Mouse (Mus musculus) retina, adult 2 months (tissue): ENCODE results near the gene Unc119b.
"Not testable (repeated sequence)": the region's sequence is repeated elsewhere in the genome, so short reads cannot be mapped to it uniquely, and the experiment has no call there.

Experiments used
- DNase-seq: peaks from one replicate; pipeline ENCODE4 v3.0.0-alpha.2; 2012; ENCODE audit warnings: low read depth, low spot score

Unc119b gene

GRCm38 (mm10) chr5:115139124-115139523, 4.3 kb upstream of the Unc119b start:
- DNase-seq: no peak

- DNase-seq: no peak
These were observed 1.3 kb downstream of the Unc119b start for GRCm38 (mm10) chr5:115133358-115134066.

GRCm38 (mm10) chr5:115132465-115132864, 2.3 kb downstream of the Unc119b start:
- DNase-seq: no peak

GRCm38 (mm10) chr5:115129328-115129727, 5.4 kb downstream of the Unc119b start:
- DNase-seq: no peak

GRCm38 (mm10) chr5:115127421-115128179, 7.2 kb downstream of the Unc119b start:
- DNase-seq: no peak

- DNase-seq: no peak
These were observed 8.0 kb downstream of the Unc119b start for GRCm38 (mm10) chr5:115126578-115127312.

GRCm38 (mm10) chr5:115125211-115125871, 9.4 kb downstream of the Unc119b start:
- no peak for DNase-seq

GRCm38 (mm10) chr5:115124690-115125089, 10.1 kb downstream of the Unc119b start:
- no peak for DNase-seq

- no peak for DNase-seq
These were observed 13.8 kb downstream of the Unc119b start for GRCm38 (mm10) chr5:115120978-115121377.

GRCm38 (mm10) chr5:115118961-115119570, 15.7 kb downstream of the Unc119b start, which contains the start of gene Acads:
TSS of gene Acads (minus strand) at chr5:115119346.
- DNase-seq: peak; percentile 32

- DNase-seq: no peak
These were observed 17.3 kb downstream of the Unc119b start for GRCm38 (mm10) chr5:115117467-115117866.

- no peak for DNase-seq
These were observed 18.3 kb downstream of the Unc119b start for GRCm38 (mm10) chr5:115116426-115116825.

GRCm38 (mm10) chr5:115114501-115114900, 20.3 kb downstream of the Unc119b start:
- no peak for DNase-seq

GRCm38 (mm10) chr5:115113244-115113643, 21.5 kb downstream of the Unc119b start:
- no peak for DNase-seq

GRCm38 (mm10) chr5:115111156-115111555, 23.6 kb downstream of the Unc119b start:
- no peak for DNase-seq

- not testable (repeated sequence) for DNase-seq
These were observed 31.5 kb downstream of the Unc119b start for GRCm38 (mm10) chr5:115103253-115103652.

- no peak for DNase-seq
These were observed 32.5 kb downstream of the Unc119b start for GRCm38 (mm10) chr5:115102231-115102630.

GRCm38 (mm10) chr5:115100473-115100872, 34.3 kb downstream of the Unc119b start:
- DNase-seq: no peak

GRCm38 (mm10) chr5:115099991-115100390, 34.8 kb downstream of the Unc119b start:
- DNase-seq: no peak

- no peak for DNase-seq
These were observed 35.2 kb downstream of the Unc119b start for GRCm38 (mm10) chr5:115099530-115099929.

- no peak for DNase-seq
These were observed 36.6 kb downstream of the Unc119b start, which contains the start of gene Gm10401 for GRCm38 (mm10) chr5:115098195-115098594. TSS of gene Gm10401 (minus strand) at chr5:115098295.
